Mouse (Mus musculus) spleen, adult 2 months (tissue): ENCODE results near the gene Anks3.

Source experiments
- CTCF ChIP-seq: fragments of 200-500 bp; IDR thresholded peaks from 2 replicates; pipeline ENCODE4 v1.5.1; 2011; ENCODE audit warnings: mild to moderate bottlenecking, inconsistent platforms; ENCODE audit not compliant: insufficient read depth, insufficient read length, insufficient replicate concordance; ENCODE audit errors: extremely low read depth
- POLR2A ChIP-seq: fragments of 200-500 bp; IDR thresholded peaks from 2 replicates; pipeline ENCODE4 v1.6.1; 2011; ENCODE audit warnings: low read depth, low read length, inconsistent platforms

DNA sequence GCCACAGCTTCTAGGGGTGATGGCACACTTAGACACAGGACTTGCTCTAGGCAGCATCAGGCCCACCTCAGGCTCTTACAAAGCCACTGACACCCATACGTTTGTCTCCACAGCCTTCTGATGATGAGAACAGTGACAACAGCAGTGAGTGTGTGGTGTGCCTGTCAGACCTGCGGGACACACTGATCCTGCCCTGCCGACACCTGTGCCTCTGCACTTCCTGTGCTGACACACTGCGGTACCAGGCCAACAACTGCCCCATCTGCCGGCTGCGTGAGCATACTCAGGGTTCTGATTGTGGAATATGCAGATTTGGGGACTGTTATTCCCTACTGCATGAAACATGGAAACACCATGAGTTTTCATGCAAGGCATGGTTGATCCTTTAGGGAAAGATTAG, 41.5 kb downstream of the Anks3 start:
- TF ChIP-seq CTCF (no peak), POLR2A (no peak)
